Mouse (Mus musculus) hindbrain, postnatal 0 days (tissue): ENCODE measurements around the gene Gcnt3. TPM values are rescaled to one million over a fixed set of nuclear protein-coding genes. Genes with fewer than 3 reads are reported as not detected.

ENCODE experiments used
- ATAC-seq: fragments of 200-750 bp; cut with Nextera tagmentation; 2 replicates; pipeline ENCODE4 v1.8.0; 2017; ENCODE audit warnings: mild to moderate bottlenecking, moderate TSS enrichment, moderate library complexity
- DNase-seq: peaks from one replicate; pipeline ENCODE4 v3.0.0-alpha.2; 2015; ENCODE audit warnings: low spot score
- H3K27ac ChIP-seq: fragments of 300-500 bp; sonication (generic); 2 replicates; pipeline ENCODE4 v1.5.1; 2014; ENCODE audit warnings: mild to moderate bottlenecking
- H3K27me3 ChIP-seq: fragments of 300-500 bp; sonication (generic); 2 replicates; pipeline ENCODE4 v1.6.1; 2014; ENCODE audit warnings: low read length, mixed read lengths; ENCODE audit not compliant: insufficient read depth
- H3K36me3 ChIP-seq: fragments of 300-500 bp; sonication (generic); 2 replicates; pipeline ENCODE4 v1.6.1; 2014; ENCODE audit warnings: low read length, mixed read lengths; ENCODE audit not compliant: insufficient read depth
- H3K4me1 ChIP-seq: fragments of 300-500 bp; sonication (generic); 2 replicates; pipeline ENCODE4 v1.6.1; 2014; ENCODE audit warnings: antibody characterized with exemption, low read length, mixed read lengths; ENCODE audit not compliant: insufficient read depth
- H3K4me2 ChIP-seq: fragments of 300-500 bp; sonication (generic); 2 replicates; pipeline ENCODE4 v1.6.1; 2014; ENCODE audit warnings: low read depth, mild to moderate bottlenecking, low read length, moderate library complexity, mixed read lengths
- H3K4me3 ChIP-seq: fragments of 300-500 bp; sonication (generic); 2 replicates; pipeline ENCODE4 v1.5.1; 2014; ENCODE audit warnings: low read length
- H3K9ac ChIP-seq: fragments of 300-500 bp; sonication (generic); replicated peaks from 2 replicates; pipeline ENCODE4 v1.6.1; 2014; ENCODE audit warnings: mild to moderate bottlenecking, low read length, moderate library complexity, mixed read lengths
- H3K9me3 ChIP-seq: fragments of 300-500 bp; sonication (generic); 2 replicates; pipeline ENCODE4 v1.6.1; 2016; ENCODE audit warnings: low read length, mixed read lengths
- CTCF ChIP-seq: IDR thresholded peaks from 2 replicates; pipeline ENCODE4 v1.5.1; 2016; ENCODE audit warnings: antibody characterized with exemption, control low read depth, low read depth
- WGBS: fragments of 180-500 bp; shearing (Covaris S2); extraction: QIAGEN DNeasy Blood & Tissue Kit; methylation state at CpG from one replicate; pipeline ENCODE4 v1.1.7; 2014; 5-methylcytosine and 5-hydroxymethylcytosine counted together
- polyA plus RNA-seq: library from polyadenylated mRNA; unstranded; fragments of >200 nt; fragmentation: Nextera tagmentation; extraction: Ambion mirVana; gene quantifications from 2 replicates; pipeline ENCODE4 v1.2.1, GENCODE M21; 2015
- total RNA-seq: library from RNA; depleted of rRNA; stranded (reverse); fragments of >200 nt; gene quantifications from 2 replicates; pipeline ENCODE4 v1.2.3, GENCODE M21; 2014

Gene Gcnt3
- total and polyA plus RNA-seq, 2 experiments from 2014 or later: 0.03 TPM; not detected in 1

GRCm38 (mm10) chr9:70009754-70010304, 28.1 kb downstream of the Gcnt3 start:
- Histone ChIP-seq H3K36me3 (peaks cover 26% of the 10 kb centered on the region), H3K4me2 (no peak overlapping the region), H3K27me3 (no peaks in the 10 kb centered on the region), H3K9me3 (no peaks in the 10 kb centered on the region), H3K4me3 (no peak overlapping the region), H3K27ac (no peak overlapping the region), H3K4me1 (peaks cover 9% of the 10 kb centered on the region; the same call in 1 of the 2 replicates), H3K9ac (no peak overlapping the region)
- WGBS: 89% methylated on average over 8 of the region's 8 CpGs
- TF ChIP-seq CTCF: no peak
- ATAC-seq: no peak
- no peak for DNase-seq

DNA sequence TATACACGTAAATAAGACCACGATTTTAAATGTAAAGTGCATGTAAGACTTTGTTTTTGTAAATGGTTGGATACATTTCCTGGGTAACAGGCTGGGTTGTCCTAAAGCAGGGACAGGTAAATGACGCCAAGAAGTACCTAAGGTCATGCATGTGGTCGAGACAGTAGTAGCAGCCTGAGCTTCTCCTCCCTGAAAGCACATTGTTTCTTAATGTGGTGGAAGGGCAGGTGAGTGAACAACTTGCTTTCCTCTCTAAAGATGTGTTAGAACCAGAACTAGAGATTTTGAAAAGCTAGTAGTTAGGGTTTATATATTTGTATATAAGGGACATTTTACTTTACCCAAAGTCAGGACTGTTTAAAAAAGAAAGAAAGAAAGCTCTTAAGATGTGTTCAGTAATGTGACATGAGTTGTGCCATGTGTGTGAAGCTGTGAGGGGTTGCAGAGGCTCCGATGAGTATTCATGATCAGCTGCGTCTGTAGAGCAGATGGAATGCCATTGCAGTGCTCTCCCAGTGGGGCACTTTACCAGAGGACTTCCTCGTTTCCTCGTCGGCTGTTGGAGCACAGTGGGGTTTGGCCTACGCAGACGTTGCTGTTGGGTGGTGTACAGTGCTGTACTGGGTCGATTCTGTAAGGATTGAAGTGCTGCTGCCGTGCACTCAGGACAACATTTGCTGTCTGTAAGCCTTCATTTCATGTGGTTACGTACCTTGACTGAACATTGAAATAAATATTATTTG, 30.2 kb downstream of the Gcnt3 start:
- H3K9me3 ChIP-seq: no peaks in the 10 kb centered on the region
- no peak overlapping the region for H3K9ac ChIP-seq
- TF ChIP-seq CTCF: no peak
- H3K27me3 ChIP-seq: no peaks in the 10 kb centered on the region
- no peaks in the 10 kb centered on the region for H3K4me1 ChIP-seq
- H3K4me2 ChIP-seq: no peak overlapping the region
- H3K4me3 ChIP-seq: no peak overlapping the region
- peaks cover 37% of the 10 kb centered on the region for H3K36me3 ChIP-seq
- no peak for DNase-seq
- WGBS: 84% methylated on average over 14 of the region's 14 CpGs
- no peak for ATAC-seq
- H3K27ac ChIP-seq: no peak overlapping the region

- H3K9me3 ChIP-seq: no peaks in the 10 kb centered on the region
- no peak for TF ChIP-seq CTCF
- no peaks in the 10 kb centered on the region for H3K27me3 ChIP-seq
- no peaks in the 10 kb centered on the region for H3K4me1 ChIP-seq
- no peak overlapping the region for H3K4me3 ChIP-seq
- H3K9ac ChIP-seq: no peak overlapping the region
- H3K36me3 ChIP-seq: peaks cover 37% of the 10 kb centered on the region
- 89% methylated on average over 5 of the region's 5 CpGs for WGBS
- no peak overlapping the region for H3K4me2 ChIP-seq
- DNase-seq: no peak
- ATAC-seq: no peak
- no peak overlapping the region for H3K27ac ChIP-seq
Observed at GRCm38 (mm10) chr9:70006984-70007383, 30.9 kb downstream of the Gcnt3 start.

DNA sequence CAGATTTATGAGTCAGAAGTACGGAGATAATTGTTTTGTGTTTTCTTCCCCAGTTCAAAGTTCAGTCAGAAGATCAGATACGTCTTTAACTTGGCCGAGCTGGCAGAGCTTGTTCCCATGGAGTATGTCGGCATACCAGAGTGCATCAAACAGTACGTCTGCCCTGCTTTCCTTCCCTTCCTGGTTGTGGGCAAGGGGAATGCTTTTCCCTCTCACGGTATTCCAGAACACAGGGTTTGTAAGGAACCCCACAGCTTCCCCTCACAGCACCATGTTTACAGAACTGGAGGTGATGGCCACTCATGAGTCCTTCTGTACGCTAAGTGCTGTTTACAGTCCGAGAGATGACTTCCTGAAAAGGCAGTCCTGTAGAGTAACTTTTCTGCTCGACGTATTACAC, 34.4 kb downstream of the Gcnt3 start:
- Histone ChIP-seq H3K9ac (no peak overlapping the region), H3K36me3 (peaks cover 56% of the 10 kb centered on the region), H3K27me3 (no peaks in the 10 kb centered on the region), H3K27ac (no peak overlapping the region), H3K9me3 (no peaks in the 10 kb centered on the region), H3K4me1 (no peaks in the 10 kb centered on the region), H3K4me3 (no peak overlapping the region), H3K4me2 (no peak overlapping the region)
- 91% methylated on average over 10 of the region's 10 CpGs for WGBS
- DNase-seq (no peak), ATAC-seq (no peak)
- no peak for TF ChIP-seq CTCF

DNA sequence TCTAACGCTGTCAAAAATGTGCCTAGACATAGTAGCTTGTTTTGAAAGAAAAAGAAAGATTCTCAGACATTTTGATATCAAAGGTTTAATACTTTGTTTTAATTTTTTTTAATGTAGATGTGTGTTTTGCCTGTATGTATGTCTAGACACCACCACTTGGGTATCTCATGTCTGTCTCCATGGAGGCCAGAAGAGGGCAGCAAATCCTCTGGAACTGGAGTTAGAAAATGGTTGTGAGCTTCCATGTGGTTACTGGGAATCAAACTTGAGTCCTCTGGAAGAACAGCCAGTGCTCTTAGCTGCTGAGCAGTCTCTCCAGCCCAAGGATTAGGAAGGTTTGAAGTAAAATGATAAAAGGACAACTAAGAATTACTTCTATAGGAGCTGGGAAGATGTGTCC, 38.6 kb downstream of the Gcnt3 start:
- Histone ChIP-seq H3K9ac (no peak overlapping the region), H3K4me1 (no peaks in the 10 kb centered on the region), H3K27me3 (no peaks in the 10 kb centered on the region), H3K4me2 (no peak overlapping the region), H3K4me3 (no peak overlapping the region), H3K36me3 (peaks cover 55% of the 10 kb centered on the region), H3K27ac (no peak overlapping the region), H3K9me3 (no peaks in the 10 kb centered on the region)
- TF ChIP-seq CTCF: peak; percentile 31; the same call in 1 of the 2 replicates
- DNase-seq: no peak
- WGBS: 68% methylated on average over 1 of the region's 1 CpGs
- no peak for ATAC-seq

DNA sequence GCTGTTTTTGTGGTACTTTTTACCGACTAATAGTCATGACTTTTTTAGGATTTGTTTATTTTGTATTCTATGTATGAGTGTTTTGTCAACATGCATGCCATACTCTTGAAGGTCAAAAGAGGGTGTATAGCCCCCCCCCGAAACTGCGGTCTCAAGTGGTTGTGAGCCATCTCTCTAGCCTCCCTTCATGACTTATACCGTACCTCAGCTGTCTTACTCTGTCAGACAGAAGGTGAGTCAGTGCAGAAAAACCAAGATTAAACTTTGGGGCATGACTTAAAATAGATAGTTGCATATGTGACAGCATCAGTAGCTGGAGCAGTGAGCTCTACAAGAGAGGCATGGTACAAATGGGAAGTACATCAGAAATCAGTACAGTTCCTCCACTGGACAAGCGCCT, 43.3 kb downstream of the Gcnt3 start:
- H3K4me1 ChIP-seq: 0 out of 2 replicates have a peak, but pooled peaks cover 5% of the 10 kb centered on the region
- no peak for TF ChIP-seq CTCF
- 97% methylated on average over 5 of the region's 5 CpGs for WGBS

DNA sequence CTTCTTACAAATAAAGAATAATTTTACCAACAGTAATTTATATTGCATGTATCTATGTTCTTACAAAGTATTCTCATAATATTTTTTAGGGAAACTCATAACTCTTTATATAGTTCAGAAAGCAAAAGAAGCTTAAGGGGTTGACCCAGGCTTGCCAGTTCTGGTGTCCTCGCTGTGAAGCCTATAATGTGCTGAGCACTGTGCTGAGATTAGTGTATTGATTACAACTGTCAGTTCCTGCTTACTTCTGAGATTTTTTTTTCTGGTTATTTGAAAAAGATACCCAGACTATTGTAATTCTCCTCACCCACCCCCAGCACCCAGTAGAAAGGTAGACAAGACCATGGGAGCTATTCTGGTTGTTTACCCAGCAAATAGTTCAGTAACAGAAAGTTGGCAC, 44.4 kb downstream of the Gcnt3 start:
- 87% methylated on average over 1 of the region's 1 CpGs for WGBS
- H3K9ac ChIP-seq: no peak overlapping the region
- no peaks in the 10 kb centered on the region for H3K9me3 ChIP-seq
- H3K4me1 ChIP-seq: 0 out of 2 replicates have a peak, but pooled peaks cover 5% of the 10 kb centered on the region
- no peak for TF ChIP-seq CTCF
- no peak for DNase-seq
- H3K4me3 ChIP-seq: no peak overlapping the region
- ATAC-seq: no peak
- no peaks in the 10 kb centered on the region for H3K27me3 ChIP-seq
- H3K4me2 ChIP-seq: no peak overlapping the region
- peaks cover 15% of the 10 kb centered on the region for H3K36me3 ChIP-seq
- no peak overlapping the region for H3K27ac ChIP-seq

More for the DNA sequence above, 43.3 kb downstream of the Gcnt3 start:
- peaks cover 25% of the 10 kb centered on the region for H3K36me3 ChIP-seq
- H3K4me2 ChIP-seq: no peak overlapping the region
- DNase-seq (no peak), ATAC-seq (no peak)
- no peak overlapping the region for H3K27ac ChIP-seq
- no peak overlapping the region for H3K9ac ChIP-seq
- no peaks in the 10 kb centered on the region for H3K27me3 ChIP-seq
- no peak overlapping the region for H3K4me3 ChIP-seq
- H3K9me3 ChIP-seq: no peaks in the 10 kb centered on the region
